Mouse (Mus musculus) layer of hippocampus, adult 11-12 months (tissue): ENCODE measurements around the gene Hspd1.
A peak's percentile ranks its signal among the peaks of the same experiment; 100 is the strongest.
"Not testable (repeated sequence)": the region's sequence is repeated elsewhere in the genome, so short reads cannot be mapped to it uniquely, and the experiment has no call there.

Experiments used
- DNase-seq: peaks from one replicate; pipeline ENCODE4 v3.0.0; 2022; ENCODE audit warnings: low spot score

The Hspd1 gene

GRCm38 (mm10) chr1:55087932-55088610, at the start of gene Hspd1, which contains the start of gene Hspe1:
TSS of gene Hspd1 (minus strand) at chr1:55088243.
TSS of gene Hspe1 (plus strand) at chr1:55088132.
- peak; percentile 98 for DNase-seq

- DNase-seq: no peak
Observed at GRCm38 (mm10) chr1:55135846-55136245, 47.8 kb upstream of the Hspd1 start.

- DNase-seq: no peak
Observed at GRCm38 (mm10) chr1:55134301-55134700, 46.3 kb upstream of the Hspd1 start.

- no peak for DNase-seq
Observed at GRCm38 (mm10) chr1:55133173-55133572, 45.1 kb upstream of the Hspd1 start.

GRCm38 (mm10) chr1:55132308-55132707, 44.3 kb upstream of the Hspd1 start:
- DNase-seq: no peak

GRCm38 (mm10) chr1:55131424-55132014, 43.5 kb upstream of the Hspd1 start:
- DNase-seq: no peak

- peak; percentile 88 for DNase-seq
Observed at GRCm38 (mm10) chr1:55130943-55131401, 42.9 kb upstream of the Hspd1 start, which contains the start of gene Mob4. TSS of gene Mob4 (plus strand) at chr1:55131231.

GRCm38 (mm10) chr1:55130190-55130916, 42.3 kb upstream of the Hspd1 start:
- DNase-seq: no peak

- no peak for DNase-seq
Observed at GRCm38 (mm10) chr1:55129716-55130115, 41.7 kb upstream of the Hspd1 start.

- DNase-seq: not testable (repeated sequence)
Observed at GRCm38 (mm10) chr1:55124136-55124535, 36.1 kb upstream of the Hspd1 start.

GRCm38 (mm10) chr1:55123561-55123960, 35.5 kb upstream of the Hspd1 start:
- no peak for DNase-seq

- DNase-seq: no peak
Observed at GRCm38 (mm10) chr1:55123046-55123445, 35.0 kb upstream of the Hspd1 start.

GRCm38 (mm10) chr1:55109066-55109766, 21.2 kb upstream of the Hspd1 start:
- DNase-seq: no peak

- no peak for DNase-seq
Observed at GRCm38 (mm10) chr1:55108473-55108872, 20.4 kb upstream of the Hspd1 start.

GRCm38 (mm10) chr1:55107644-55108043, 19.6 kb upstream of the Hspd1 start:
- DNase-seq: no peak

GRCm38 (mm10) chr1:55106919-55107585, 19.0 kb upstream of the Hspd1 start:
- no peak for DNase-seq

GRCm38 (mm10) chr1:55092469-55092868, 4.4 kb upstream of the Hspd1 start:
- DNase-seq: no peak

- DNase-seq: no peak
Observed at GRCm38 (mm10) chr1:55092056-55092455, 4.0 kb upstream of the Hspd1 start.

- no peak for DNase-seq
Observed at GRCm38 (mm10) chr1:55089498-55090064, 1.5 kb upstream of the Hspd1 start.

GRCm38 (mm10) chr1:55088611-55089497, 811 bp upstream of the Hspd1 start:
- DNase-seq: no peak
